Mouse (Mus musculus): ENCODE data around the gene Slc38a1. TPM values are rescaled to one million over a fixed set of nuclear protein-coding genes. Genes with fewer than 3 reads are reported as not detected.

The Slc38a1 gene
- total RNA-seq, 2 experiments from 2014 or later, result 103 TPM

- intact Hi-C loops (cut with DNase I), result no loop called here
- DNase-seq (ENCODE audit: low spot score in 2 of 2), result no peak
Measured at GRCm38 (mm10) chr15:96583371-96584008, 59.2 kb downstream of the Slc38a1 start.

- DNase-seq (ENCODE audit: low spot score in 2 of 2), result no peak
- intact Hi-C loops (cut with DNase I), result no loop called here
Measured at GRCm38 (mm10) chr15:96576998-96577397, 65.7 kb downstream of the Slc38a1 start.

- intact Hi-C loops (cut with DNase I), result no loop called here
- DNase-seq (ENCODE audit: low spot score in 2 of 2), result no peak
Measured at GRCm38 (mm10) chr15:96568983-96569363, 73.7 kb downstream of the Slc38a1 start.

- no peak for DNase-seq (ENCODE audit: low spot score in 2 of 2)
Measured at GRCm38 (mm10) chr15:96568271-96568982, 74.3 kb downstream of the Slc38a1 start.

GRCm38 (mm10) chr15:96566850-96567271 lies 75.9 kb downstream of the Slc38a1 start:
- intact Hi-C loops (cut with DNase I), result no loop called here
- no peak for DNase-seq (ENCODE audit: low spot score in 2 of 2)

More at GRCm38 (mm10) chr15:96568271-96568982, 74.3 kb downstream of the Slc38a1 start:
- intact Hi-C loops (cut with DNase I), result no loop called here

- DNase-seq (ENCODE audit: low spot score in 2 of 2), result no peak
- intact Hi-C loops (cut with DNase I), result no loop called here
Measured at GRCm38 (mm10) chr15:96563852-96564251, 78.9 kb downstream of the Slc38a1 start.

- intact Hi-C loops (cut with DNase I), result no loop called here
- no peak for DNase-seq (ENCODE audit: low spot score in 2 of 2)
Measured at GRCm38 (mm10) chr15:96562521-96562920, 80.2 kb downstream of the Slc38a1 start.

- intact Hi-C loops (cut with DNase I), result no loop called here
- no peak for DNase-seq (ENCODE audit: low spot score in 2 of 2)
Measured at GRCm38 (mm10) chr15:96560576-96561298, 82.0 kb downstream of the Slc38a1 start.

- intact Hi-C loops (cut with DNase I), result loop anchor here (5.0 kb wide), 1 partner anchor 116 kb away; no protein-coding TSS in a partner anchor
Measured at GRCm38 (mm10) chr15:96551569-96552380, 90.9 kb downstream of the Slc38a1 start.

GRCm38 (mm10) chr15:96551107-96551506 lies 91.6 kb downstream of the Slc38a1 start:
- DNase-seq (ENCODE audit: low spot score in 2 of 2), result no peak
- intact Hi-C loops (cut with DNase I), result loop anchor here (5.0 kb wide), 1 partner anchor 116 kb away; no protein-coding TSS in a partner anchor

More at GRCm38 (mm10) chr15:96551569-96552380, 90.9 kb downstream of the Slc38a1 start:
- no peak for DNase-seq (ENCODE audit: low spot score in 2 of 2)

- no peak for DNase-seq (ENCODE audit: low spot score in 2 of 2)
- intact Hi-C loops (cut with DNase I), result loop anchor here (10.0 kb wide), 1 partner anchor 386 kb away; no protein-coding TSS in a partner anchor
Measured at GRCm38 (mm10) chr15:96548363-96548762, 94.3 kb downstream of the Slc38a1 start.

- no peak for DNase-seq (ENCODE audit: low spot score in 2 of 2)
- intact Hi-C loops (cut with DNase I), result loop anchor here (10.0 kb wide), 1 partner anchor 387 kb away; no protein-coding TSS in a partner anchor
Measured at GRCm38 (mm10) chr15:96547256-96548195, 95.2 kb downstream of the Slc38a1 start.

GRCm38 (mm10) chr15:96543181-96543828 lies 99.4 kb downstream of the Slc38a1 start:
- intact Hi-C loops (cut with DNase I), result loop anchor here (10.0 kb wide), 1 partner anchor 391 kb away; no protein-coding TSS in a partner anchor
- no peak for DNase-seq (ENCODE audit: low spot score in 2 of 2)

- intact Hi-C loops (cut with DNase I), result loop anchor here (10.0 kb wide), 1 partner anchor 393 kb away; no protein-coding TSS in a partner anchor
- no peak for DNase-seq (ENCODE audit: low spot score in 2 of 2)
Measured at GRCm38 (mm10) chr15:96542135-96542534, 100.6 kb downstream of the Slc38a1 start.

GRCm38 (mm10) chr15:96537272-96537671 lies 105.4 kb downstream of the Slc38a1 start:
- intact Hi-C loops (cut with DNase I), result no loop called here
- DNase-seq (ENCODE audit: low spot score in 2 of 2), result no peak

- DNase-seq (ENCODE audit: low spot score in 2 of 2), result no peak
- intact Hi-C loops (cut with DNase I), result no loop called here
Measured at GRCm38 (mm10) chr15:96536412-96536811, 106.3 kb downstream of the Slc38a1 start.

GRCm38 (mm10) chr15:96527686-96528085 lies 115.0 kb downstream of the Slc38a1 start:
- intact Hi-C loops (cut with DNase I), result no loop called here
- no peak for DNase-seq (ENCODE audit: low spot score in 2 of 2)
